Mouse (Mus musculus): ENCODE measurements around the gene Mrpl45. TPM values are rescaled to one million over a fixed set of nuclear protein-coding genes. Genes with fewer than 3 reads are reported as not detected.

Gene Mrpl45
- polyA plus RNA-seq, 1 experiment from 2014 or later: 57.2 TPM

DNA sequence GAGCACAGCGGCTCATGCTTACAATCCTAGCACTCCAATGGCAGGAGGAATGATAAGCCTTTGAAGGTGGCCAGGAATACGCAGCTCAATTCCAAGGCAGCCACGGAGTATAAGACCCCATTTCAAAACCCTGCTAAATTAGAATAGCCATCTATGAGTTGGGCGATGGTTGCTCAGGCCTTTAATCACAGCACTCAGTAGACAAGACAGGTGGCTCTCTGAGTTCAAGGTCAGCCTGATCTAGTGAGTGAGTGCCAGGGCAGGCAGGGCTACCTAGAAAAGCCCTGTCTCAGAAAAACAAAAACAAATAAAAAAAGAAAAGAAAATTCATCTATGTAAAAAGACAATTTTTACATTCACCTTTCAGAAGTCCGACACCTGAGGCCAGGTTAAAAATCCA, 38.4 kb upstream of the Mrpl45 start:
- ATAC-seq (replicated peaks; ENCODE audit: insufficient number of reproducible peaks, low FRiP score, low TSS enrichment, low read depth): no peak
- 89% methylated on average over 5 of the region's 5 CpGs for WGBS

DNA sequence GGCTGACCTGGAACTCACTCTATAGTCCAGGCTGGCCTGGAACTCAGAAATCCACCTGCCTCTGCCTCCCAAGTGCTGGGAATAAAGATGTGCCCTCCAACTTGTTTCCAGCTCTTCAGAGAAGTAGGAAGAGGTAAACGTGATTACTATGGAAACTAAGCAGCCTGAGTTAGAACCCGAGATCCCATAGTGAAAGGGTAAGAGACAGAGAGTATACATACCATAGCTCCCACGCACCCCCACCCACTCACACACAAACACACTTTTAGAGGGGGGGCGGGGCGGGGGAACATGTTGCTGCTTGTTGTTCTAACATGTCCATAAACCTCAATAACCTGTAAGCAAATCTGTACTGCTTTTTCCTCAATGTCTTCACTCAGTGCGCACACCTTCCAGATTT, 37.1 kb upstream of the Mrpl45 start:
- H3K4me2 ChIP-seq (ENCODE audit: low read depth, low read length): peak overlapping the region; percentile 69
- DNase-seq (ENCODE audit: low spot score): no peak
- no peaks in the 10 kb centered on the region for H3K36me3 ChIP-seq (replicated peaks; ENCODE audit: control insufficient read depth, insufficient read depth, low read depth, low read length)
- peak overlapping the region; percentile 100 for H3K4me3 ChIP-seq (ENCODE audit: low read depth, low read length)
- H3K9me3 ChIP-seq (replicated peaks; ENCODE audit: control insufficient read depth, low read length): no peaks in the 10 kb centered on the region
- H3K27ac ChIP-seq (replicated peaks; ENCODE audit: low read depth, low read length): no peak overlapping the region
- no peak for ATAC-seq (replicated peaks; ENCODE audit: insufficient number of reproducible peaks, low FRiP score, low TSS enrichment, low read depth)
- H3K9ac ChIP-seq (replicated peaks; ENCODE audit: low read length): peak overlapping the region; percentile 98; the same call in 1 of the 2 replicates
- no peaks in the 10 kb centered on the region for H3K4me1 ChIP-seq (ENCODE audit: control insufficient read depth, insufficient read depth, low read length)
- H3K27me3 ChIP-seq (ENCODE audit: control insufficient read depth, insufficient read depth, low read length): no peaks in the 10 kb centered on the region
- WGBS: 76% methylated on average over 6 of the region's 6 CpGs

More for the DNA sequence above, 38.4 kb upstream of the Mrpl45 start:
- Histone ChIP-seq H3K27me3 (ENCODE audit: control insufficient read depth, insufficient read depth, low read length) (no peaks in the 10 kb centered on the region), H3K4me3 (ENCODE audit: low read depth, low read length) (no peak overlapping the region), H3K9me3 (replicated peaks; ENCODE audit: control insufficient read depth, low read length) (no peaks in the 10 kb centered on the region), H3K4me1 (ENCODE audit: control insufficient read depth, insufficient read depth, low read length) (no peaks in the 10 kb centered on the region), H3K27ac (replicated peaks; ENCODE audit: low read depth, low read length) (no peak overlapping the region), H3K36me3 (replicated peaks; ENCODE audit: control insufficient read depth, insufficient read depth, low read depth, low read length) (no peaks in the 10 kb centered on the region), H3K9ac (replicated peaks; ENCODE audit: low read length) (no peak overlapping the region), H3K4me2 (ENCODE audit: low read depth, low read length) (no peak overlapping the region)
- DNase-seq (ENCODE audit: low spot score): no peak

DNA sequence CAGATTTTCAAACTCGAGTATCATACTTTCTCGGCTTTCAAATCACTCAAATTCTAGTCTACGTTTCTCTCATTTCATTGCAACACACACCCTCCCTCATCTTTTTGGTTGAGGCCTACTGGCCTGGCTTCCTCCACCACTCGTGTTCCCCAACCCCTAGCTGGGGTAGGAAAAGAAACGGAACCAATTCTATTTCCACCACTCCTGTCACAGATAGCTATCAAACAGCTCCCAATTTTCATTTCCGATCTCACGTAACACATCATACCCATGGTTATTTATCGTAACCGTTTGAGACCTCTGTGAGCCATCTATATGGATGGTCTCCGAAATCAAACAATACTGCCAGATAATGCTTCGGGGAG, 36.5 kb upstream of the Mrpl45 start:
- H3K4me1 ChIP-seq (ENCODE audit: control insufficient read depth, insufficient read depth, low read length): no peaks in the 10 kb centered on the region
- 28% methylated on average over 11 of the region's 11 CpGs for WGBS
- no peak overlapping the region for H3K27ac ChIP-seq (replicated peaks; ENCODE audit: low read depth, low read length)
- peak overlapping the region; percentile 69 for H3K4me2 ChIP-seq (ENCODE audit: low read depth, low read length)
- ATAC-seq (replicated peaks; ENCODE audit: insufficient number of reproducible peaks, low FRiP score, low TSS enrichment, low read depth) (no peak), DNase-seq (ENCODE audit: low spot score) (no peak)
- peak overlapping the region; percentile 100 for H3K4me3 ChIP-seq (ENCODE audit: low read depth, low read length)
- H3K9me3 ChIP-seq (replicated peaks; ENCODE audit: control insufficient read depth, low read length): no peaks in the 10 kb centered on the region
- H3K36me3 ChIP-seq (replicated peaks; ENCODE audit: control insufficient read depth, insufficient read depth, low read depth, low read length): no peaks in the 10 kb centered on the region
- peak overlapping the region; percentile 98 for H3K9ac ChIP-seq (replicated peaks; ENCODE audit: low read length)
- H3K27me3 ChIP-seq (ENCODE audit: control insufficient read depth, insufficient read depth, low read length): no peaks in the 10 kb centered on the region

DNA sequence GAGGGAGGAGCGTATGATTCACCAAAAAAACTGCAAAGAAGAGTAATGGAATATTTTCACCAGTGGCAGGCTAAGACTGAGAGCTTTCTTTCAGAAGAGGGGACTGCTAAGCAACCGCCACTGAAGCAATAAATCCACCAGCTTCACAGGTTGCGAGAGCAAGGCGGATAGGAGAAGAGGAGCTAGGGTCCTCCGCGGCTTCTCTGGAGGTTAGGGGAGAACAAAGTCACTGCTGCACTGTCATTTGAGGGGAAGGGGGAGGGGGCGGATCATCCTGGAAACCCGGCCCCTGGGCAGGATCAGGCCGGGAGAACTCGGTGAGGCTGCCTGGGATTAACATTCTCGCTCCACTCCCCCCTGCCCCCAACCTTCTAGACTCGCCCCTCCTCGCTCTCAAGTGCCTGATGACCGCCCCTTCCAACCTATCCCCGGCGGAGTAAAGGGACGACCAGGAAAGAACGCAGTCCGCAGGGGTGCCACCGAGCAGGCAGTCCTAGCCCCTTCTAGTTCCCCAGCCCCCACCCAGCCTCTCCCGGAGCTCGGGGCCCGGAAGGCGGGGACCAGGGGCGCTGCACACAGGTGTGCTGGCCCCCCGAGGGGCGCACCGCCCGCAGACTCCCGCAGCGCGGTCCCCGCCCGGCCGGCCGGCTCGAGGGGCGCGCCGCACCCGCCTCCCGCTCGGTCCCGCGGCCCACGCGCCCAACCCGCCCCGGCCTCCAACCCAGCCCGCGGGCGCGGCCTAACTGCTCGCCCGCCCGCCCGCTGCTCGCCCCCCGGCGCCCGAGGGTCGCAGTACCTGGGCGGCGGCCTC, 35.9 kb upstream of the Mrpl45 start:
- Histone ChIP-seq H3K4me2 (ENCODE audit: low read depth, low read length) (peak overlapping the region; percentile 69), H3K9ac (replicated peaks; ENCODE audit: low read length) (peak overlapping the region; percentile 98), H3K27me3 (ENCODE audit: control insufficient read depth, insufficient read depth, low read length) (no peaks in the 10 kb centered on the region), H3K36me3 (replicated peaks; ENCODE audit: control insufficient read depth, insufficient read depth, low read depth, low read length) (no peaks in the 10 kb centered on the region), H3K9me3 (replicated peaks; ENCODE audit: control insufficient read depth, low read length) (no peaks in the 10 kb centered on the region), H3K27ac (replicated peaks; ENCODE audit: low read depth, low read length) (peak overlapping the region; percentile 90), H3K4me1 (ENCODE audit: control insufficient read depth, insufficient read depth, low read length) (no peaks in the 10 kb centered on the region), H3K4me3 (ENCODE audit: low read depth, low read length) (peak overlapping the region; percentile 100)
- ATAC-seq (replicated peaks; ENCODE audit: insufficient number of reproducible peaks, low FRiP score, low TSS enrichment, low read depth) (peak; percentile 86), DNase-seq (ENCODE audit: low spot score) (peak; percentile 87)
- 1% methylated on average over 29 of the region's 64 CpGs for WGBS

DNA sequence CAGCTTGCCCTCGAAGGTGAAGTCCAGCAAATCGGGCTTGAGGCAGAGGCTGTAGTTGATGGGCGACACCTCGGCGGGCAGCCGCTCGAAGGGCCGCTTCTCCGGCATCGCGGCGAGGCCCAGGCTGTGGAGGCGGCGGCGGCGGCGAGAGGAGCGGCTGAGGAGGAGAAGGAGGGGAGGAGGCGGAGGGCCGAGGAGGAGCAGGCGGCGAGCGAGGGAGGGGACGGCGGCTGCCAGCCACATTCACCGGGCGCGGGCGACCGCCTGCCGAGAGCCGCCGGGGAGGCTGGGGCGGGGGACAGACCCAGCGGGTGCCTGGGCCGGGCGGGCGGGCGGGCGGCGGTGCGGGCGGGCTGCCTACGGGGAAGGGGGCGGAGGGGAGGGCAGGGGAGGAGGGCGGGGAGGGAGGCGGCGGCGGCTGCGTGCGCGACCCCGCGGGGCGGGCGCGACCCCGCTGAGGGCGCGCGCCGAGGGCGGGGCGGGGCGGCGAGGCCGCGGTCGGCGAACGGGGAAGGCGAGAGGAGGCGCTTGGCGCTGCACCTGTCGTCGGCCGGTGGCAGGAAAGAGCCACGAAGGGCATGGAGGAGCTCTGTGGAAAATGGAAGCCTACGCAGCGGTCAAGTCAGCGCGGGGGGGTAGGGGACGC, 35.2 kb upstream of the Mrpl45 start, which contains the start of gene Npepps:
TSS of gene Npepps (minus strand) at position 423 of the 646 bp plus-strand sequence.
- Histone ChIP-seq H3K36me3 (replicated peaks; ENCODE audit: control insufficient read depth, insufficient read depth, low read depth, low read length) (no peaks in the 10 kb centered on the region), H3K4me2 (ENCODE audit: low read depth, low read length) (peak within 1 kb of the TSS; percentile 69), H3K9ac (replicated peaks; ENCODE audit: low read length) (peak within 1 kb of the TSS; percentile 98), H3K4me1 (ENCODE audit: control insufficient read depth, insufficient read depth, low read length) (no peaks in the 10 kb centered on the region), H3K4me3 (ENCODE audit: low read depth, low read length) (peak within 1 kb of the TSS; percentile 100), H3K27me3 (ENCODE audit: control insufficient read depth, insufficient read depth, low read length) (no peaks in the 10 kb centered on the region), H3K9me3 (replicated peaks; ENCODE audit: control insufficient read depth, low read length) (no peaks in the 10 kb centered on the region), H3K27ac (replicated peaks; ENCODE audit: low read depth, low read length) (peak within 1 kb of the TSS; percentile 90)
- peak; percentile 79 for ATAC-seq (replicated peaks; ENCODE audit: insufficient number of reproducible peaks, low FRiP score, low TSS enrichment, low read depth)
- DNase-seq (ENCODE audit: low spot score): peak; percentile 77
- under 1% methylated on average over 36 of the region's 83 CpGs for WGBS

DNA sequence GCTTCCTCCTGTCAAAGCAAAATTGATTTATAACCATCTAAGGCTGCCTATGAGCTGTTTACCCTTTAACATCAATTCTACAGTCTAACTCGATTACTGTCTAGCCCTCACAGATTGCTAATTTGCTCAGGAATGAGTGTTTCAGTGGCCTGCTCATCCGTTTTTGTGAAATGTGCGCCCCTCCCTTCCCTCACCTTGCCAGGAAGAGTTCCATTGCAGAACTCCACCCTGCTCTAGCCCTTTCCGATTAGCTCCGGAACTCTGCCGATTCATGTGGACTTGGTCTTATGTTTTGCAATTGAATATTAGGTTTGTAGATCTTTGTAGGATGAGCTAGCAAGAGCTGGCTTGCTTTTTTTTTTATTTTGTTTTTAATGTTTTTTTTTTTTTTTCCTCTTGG, 33.3 kb upstream of the Mrpl45 start:
- no peak overlapping the region for H3K27ac ChIP-seq (replicated peaks; ENCODE audit: low read depth, low read length)

DNA sequence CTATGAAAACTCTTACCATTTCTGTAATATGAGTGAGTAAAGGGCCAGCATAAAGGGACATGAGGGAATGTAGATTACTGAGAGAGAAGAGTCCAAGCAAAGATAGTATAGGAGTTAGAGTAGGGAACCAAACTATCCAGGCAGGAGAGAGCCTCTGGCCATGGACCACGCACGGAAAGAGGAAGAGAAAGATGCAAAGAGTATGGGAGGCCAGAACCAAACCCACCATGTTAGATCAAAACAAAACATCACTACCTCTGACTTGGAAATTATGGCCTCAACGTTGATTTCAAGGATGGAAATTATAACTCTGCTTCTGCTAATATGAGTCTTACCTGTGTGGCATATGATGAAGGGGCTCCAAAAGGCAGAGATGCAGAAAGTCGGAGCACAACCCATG, 30.7 kb upstream of the Mrpl45 start:
- Histone ChIP-seq H3K4me1 (ENCODE audit: control insufficient read depth, insufficient read depth, low read length) (peaks cover 2% of the 10 kb centered on the region; the same call in 1 of the 2 replicates), H3K9me3 (replicated peaks; ENCODE audit: control insufficient read depth, low read length) (no peaks in the 10 kb centered on the region), H3K9ac (replicated peaks; ENCODE audit: low read length) (no peak overlapping the region), H3K27ac (replicated peaks; ENCODE audit: low read depth, low read length) (no peak overlapping the region), H3K4me3 (ENCODE audit: low read depth, low read length) (no peak overlapping the region), H3K36me3 (replicated peaks; ENCODE audit: control insufficient read depth, insufficient read depth, low read depth, low read length) (no peaks in the 10 kb centered on the region), H3K4me2 (ENCODE audit: low read depth, low read length) (no peak overlapping the region), H3K27me3 (ENCODE audit: control insufficient read depth, insufficient read depth, low read length) (no peaks in the 10 kb centered on the region)
- DNase-seq (ENCODE audit: low spot score): no peak
- 67% methylated on average over 4 of the region's 4 CpGs for WGBS
- ATAC-seq (replicated peaks; ENCODE audit: insufficient number of reproducible peaks, low FRiP score, low TSS enrichment, low read depth): no peak

More for the DNA sequence above, 33.3 kb upstream of the Mrpl45 start:
- Histone ChIP-seq H3K27me3 (ENCODE audit: control insufficient read depth, insufficient read depth, low read length) (no peaks in the 10 kb centered on the region), H3K9ac (replicated peaks; ENCODE audit: low read length) (no peak overlapping the region), H3K4me2 (ENCODE audit: low read depth, low read length) (no peak overlapping the region), H3K4me3 (ENCODE audit: low read depth, low read length) (no peak overlapping the region), H3K9me3 (replicated peaks; ENCODE audit: control insufficient read depth, low read length) (no peaks in the 10 kb centered on the region), H3K4me1 (ENCODE audit: control insufficient read depth, insufficient read depth, low read length) (no peaks in the 10 kb centered on the region), H3K36me3 (replicated peaks; ENCODE audit: control insufficient read depth, insufficient read depth, low read depth, low read length) (no peaks in the 10 kb centered on the region)
- no peak for ATAC-seq (replicated peaks; ENCODE audit: insufficient number of reproducible peaks, low FRiP score, low TSS enrichment, low read depth)
- 88% methylated on average over 6 of the region's 6 CpGs for WGBS
- no peak for DNase-seq (ENCODE audit: low spot score)

Data from embryonic facial prominence, embryonic 11.5 days (tissue).